Mouse (Mus musculus) urinary bladder, postnatal 14 days (tissue): ENCODE measurements around the gene Casq2.

Source experiments
- DNase-seq: peaks from one replicate; pipeline ENCODE4 v3.0.0; 2021; ENCODE audit warnings: low spot score

Casq2 gene

DNA sequence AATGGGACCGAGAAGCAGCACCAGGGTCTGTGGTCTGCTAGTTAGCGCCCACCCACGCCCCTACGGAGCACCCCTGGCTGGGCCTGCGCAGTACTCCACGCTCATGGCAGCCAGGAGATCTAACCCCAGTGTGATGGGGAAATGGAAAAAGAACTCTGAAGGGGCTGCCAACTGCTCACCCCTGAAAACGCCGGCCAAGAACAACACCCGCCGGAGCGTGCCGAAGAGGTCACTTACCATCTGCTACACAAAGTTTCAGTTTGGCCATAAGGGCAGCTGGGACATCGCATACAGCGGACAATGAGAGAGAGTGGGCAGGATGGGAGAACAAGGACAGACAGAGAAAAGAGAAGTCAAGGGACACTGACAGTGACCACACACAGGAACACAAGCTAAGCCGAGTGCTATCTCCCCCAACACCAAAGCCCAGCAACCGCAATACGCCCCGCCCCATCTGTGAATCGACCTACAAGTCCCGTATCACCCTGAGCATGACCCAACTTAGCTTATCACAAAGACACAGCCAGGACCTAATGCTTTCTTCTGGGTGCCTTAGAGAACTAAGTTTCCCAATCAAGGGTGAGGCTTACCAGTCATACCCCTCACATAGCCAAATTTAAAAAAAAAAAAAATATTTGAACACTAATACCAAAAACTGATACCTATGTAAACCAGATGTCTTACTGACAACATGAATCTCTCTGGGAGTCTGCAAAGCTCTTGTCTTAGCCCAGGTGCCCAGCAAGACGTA is 79.5 kb downstream of the Casq2 start:
- no peak for DNase-seq

DNA sequence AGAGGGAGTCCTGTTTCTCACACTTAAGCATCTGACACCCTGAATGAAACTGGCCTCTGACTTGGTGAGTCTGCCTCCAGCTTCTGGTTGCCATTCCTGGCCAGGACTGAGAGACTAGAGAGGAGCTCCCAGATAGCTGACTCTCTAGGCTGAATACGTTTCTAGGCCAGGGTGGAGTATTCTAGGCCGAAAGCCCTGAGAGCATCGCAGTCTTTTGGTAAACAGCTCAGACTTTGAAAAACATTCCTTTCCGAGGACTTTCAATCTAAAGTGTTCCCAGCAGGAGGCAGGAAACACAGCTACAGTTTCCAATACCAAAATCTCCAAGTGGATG is 80.0 kb downstream of the Casq2 start:
- DNase-seq = no peak

DNA sequence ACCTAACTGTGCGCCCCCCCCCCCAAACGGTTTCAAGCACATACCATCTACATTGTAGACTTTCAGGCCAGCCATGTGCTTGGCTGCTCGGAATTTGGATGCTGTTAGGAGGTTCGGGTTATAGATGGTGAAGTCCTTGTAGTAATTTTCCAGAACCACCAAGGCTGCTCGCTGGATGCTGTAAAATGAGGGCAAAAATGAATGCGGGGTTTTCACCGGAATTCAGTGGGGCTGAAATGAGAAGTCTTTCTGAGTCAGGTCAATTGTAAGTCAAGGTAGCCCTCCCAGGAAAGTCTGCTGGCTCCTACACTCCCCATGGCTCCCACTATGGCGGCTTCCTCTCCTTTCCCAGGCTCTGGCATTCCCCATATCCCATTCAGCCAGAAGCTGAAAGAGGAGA is 80.6 kb downstream of the Casq2 start:
- no peak for DNase-seq

DNA sequence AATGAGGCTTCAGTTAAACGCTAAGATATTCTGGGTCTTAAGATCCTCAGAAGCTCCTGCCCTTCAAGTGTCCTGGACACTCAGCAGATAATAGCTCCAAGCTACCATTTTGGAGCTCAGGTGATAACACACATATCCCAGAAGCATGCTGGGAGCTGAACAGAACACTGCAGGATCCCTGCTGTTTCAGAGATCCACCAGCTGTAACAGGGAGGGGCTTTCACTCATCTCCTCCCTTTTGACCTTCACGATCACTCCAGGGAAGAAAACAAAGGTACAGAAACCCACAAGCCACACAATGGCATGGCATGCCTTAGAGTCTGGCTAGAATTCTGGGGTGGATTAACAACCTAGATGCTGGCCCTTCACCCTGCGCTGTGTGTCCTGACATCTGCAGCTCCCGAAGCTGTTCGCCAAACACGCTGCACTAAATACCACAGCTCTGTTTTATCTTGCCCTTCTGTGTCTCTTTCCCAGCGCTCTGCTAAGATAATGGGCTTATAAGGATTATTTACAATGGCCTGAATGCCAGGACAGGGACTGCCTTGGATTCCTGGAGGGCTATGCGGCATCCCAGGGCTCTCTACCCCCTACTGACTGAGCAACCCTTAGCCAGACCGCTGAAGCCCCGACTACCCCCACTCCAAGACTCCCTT is 81.5 kb downstream of the Casq2 start:
- DNase-seq = no peak

DNA sequence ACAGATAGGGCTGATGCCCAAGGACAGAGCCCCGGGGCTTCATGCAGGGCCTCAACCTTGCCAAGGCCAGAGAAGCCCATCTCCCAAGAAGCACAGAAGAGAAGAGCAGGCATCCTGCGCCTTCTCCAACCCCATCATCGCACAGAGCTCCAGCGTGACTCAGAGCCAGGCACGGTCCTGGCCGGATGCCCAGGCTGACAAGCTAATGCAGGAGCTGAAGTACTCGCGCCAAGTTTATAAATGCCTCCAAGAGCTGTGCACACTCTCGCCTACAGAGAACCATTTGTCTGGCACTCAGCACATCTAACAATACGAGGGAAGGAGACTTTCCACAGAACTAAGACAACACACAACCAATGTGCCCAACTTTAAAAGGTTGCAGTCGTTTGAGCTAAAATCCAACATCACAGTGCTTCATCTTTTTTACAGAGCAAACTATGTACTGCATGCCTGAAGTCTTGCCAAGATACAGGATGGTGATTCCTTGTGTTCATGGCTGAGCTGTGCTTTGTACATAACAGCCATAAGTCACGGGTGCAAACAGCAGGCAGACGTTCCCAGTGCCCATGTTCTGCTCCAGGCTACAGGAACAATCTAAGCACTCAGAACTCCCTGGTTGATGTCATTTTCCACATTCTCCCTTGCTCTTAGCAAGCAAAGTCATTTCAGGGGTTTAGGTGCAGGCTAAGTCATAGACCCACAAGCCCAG is 83.1 kb downstream of the Casq2 start:
- DNase-seq = peak; percentile 96

DNA sequence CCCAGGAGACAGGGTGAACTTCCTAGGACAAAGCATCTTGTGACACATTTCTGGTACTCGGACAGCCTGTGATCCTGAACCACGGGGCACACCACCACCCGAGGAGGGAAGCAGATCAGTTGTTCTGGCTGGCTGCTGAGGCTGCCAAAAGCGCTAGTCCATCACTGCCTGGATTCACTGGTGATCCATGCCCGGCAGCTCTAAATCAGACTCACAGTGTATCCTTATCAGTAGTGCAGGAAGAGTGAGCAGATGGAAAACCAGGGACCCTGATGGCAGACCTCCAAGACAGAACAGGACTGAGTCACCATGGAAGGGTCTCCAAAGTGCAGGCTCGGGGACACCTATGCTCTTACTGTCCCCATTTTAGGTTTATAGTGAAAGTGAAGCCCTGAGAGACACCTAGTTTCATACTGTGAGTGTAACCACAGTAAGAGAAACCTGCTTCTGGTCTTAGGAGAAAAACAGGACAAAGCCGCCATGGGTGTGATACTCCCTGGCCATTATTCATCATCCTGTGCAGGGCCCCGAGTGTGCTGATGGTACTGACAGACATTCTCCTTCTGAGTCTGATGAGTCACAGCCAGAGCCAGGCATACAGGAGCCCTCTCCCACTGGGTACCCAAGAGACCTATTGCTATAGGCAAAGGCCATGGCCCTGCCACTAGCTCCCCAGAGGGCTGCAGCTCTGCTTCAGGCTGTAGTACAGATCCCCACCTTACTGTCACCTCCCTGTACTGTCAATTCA is 88.1 kb downstream of the Casq2 start:
- DNase-seq = no peak

DNA sequence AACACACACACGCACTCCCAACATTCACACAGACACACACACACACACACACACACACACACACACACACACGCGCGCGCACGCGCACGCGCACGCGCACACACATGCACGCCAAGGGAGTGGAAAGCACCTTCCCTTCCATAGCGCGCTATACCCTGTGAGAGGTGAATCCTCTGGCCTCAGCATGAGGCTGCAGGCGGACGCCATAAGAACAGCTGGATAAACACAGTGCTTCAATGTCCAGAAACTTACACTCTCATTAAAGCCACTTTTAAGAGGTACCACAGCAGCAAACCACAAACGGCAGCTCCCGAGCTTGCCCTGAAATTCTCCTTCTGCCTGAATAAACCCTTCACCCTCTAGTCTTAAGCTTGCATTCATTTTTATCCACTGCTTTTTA is 89.5 kb downstream of the Casq2 start:
- no peak for DNase-seq

DNA sequence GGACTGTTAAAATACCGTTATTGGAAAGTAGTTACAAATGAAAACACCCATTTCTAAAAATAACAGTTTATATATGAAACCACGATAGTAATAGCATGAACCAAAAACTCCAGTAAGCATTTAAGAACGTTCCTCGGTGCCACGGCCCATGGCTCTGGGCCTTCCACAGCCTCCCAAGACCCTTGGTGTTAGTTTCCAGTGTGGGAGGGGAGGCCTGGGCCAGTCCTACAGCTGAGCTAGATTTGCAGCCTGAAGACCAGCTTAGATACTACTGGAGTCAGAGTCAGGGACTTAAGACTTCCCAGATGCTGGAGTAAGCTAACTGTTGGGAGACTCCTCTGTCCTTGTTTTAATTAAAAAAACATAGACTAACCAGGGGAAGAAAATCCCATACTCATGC is 89.9 kb downstream of the Casq2 start:
- no peak for DNase-seq

DNA sequence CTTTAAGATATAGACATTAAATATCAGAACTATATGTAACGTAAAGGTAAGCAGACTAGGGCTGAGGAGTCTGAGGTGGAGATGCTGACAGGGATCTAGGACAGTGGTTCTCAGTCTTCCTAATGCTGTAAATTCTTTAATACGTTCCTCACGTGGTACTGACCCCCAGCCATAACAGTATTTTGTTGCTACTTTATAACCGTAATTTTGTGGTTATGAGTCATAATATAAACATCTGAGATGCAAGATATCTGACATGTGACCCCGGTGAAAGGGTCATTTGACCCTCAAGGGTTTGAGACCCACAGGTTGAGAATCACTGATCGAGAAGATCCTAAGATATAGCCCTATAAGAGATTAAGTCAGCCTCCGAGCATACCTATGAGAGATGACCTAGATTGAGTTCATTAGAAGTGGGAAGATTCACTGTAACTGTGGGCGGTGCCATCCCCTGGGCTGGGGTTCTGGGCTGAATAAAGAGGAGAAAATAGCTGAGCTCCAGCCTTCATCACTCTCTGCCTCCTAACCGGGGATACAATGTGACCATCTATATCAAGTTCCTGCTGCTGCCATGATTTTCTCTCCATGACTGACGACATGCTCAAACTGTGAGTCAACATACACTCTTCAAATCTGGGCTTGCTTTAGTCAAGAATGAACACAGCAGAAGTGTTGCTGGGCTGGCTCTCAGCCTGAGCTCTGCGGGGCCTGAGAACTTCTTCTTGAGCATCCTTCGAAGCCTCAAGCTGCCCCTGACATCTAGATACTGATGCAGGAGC is 91.8 kb downstream of the Casq2 start:
- DNase-seq = no peak

DNA sequence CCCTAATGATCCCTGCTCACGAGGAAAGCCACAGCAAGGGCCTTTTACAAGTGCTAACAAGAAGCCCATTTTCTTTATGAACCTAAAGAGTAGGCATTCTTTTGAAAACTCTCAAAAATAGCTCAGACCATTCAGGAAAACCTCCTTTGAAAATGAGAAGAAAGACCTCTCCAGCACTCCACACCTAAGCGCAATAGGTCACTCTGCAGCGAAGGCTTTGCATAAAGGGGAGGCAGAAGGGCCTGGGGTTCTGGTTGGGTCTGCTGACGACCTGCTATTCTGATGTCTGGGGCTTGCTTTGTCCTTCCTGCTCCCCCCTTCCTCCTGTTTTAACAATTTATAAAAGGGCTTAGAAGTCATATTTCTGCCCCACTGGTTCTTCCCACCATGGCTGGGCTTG is 93.7 kb downstream of the Casq2 start:
- DNase-seq = no peak

DNA sequence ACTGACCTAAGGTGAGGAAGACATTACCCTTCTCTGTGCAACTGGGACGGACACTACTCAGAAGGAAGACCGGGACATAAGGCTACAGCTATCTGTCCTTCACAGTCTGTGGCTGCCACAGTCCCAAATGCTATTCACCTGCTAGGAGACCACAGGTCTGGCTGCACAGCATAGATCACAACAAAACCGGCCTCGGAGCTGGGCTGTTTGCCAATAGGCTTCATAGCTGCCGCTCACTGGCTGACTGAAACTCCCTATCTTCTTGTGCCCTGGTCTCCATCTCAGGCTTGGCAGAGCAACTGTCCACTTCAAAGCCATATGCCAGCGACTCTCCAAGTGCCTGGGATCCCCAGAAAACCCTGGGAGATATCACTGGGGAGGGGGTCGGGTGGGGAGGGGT is 94.5 kb downstream of the Casq2 start:
- no peak for DNase-seq

DNA sequence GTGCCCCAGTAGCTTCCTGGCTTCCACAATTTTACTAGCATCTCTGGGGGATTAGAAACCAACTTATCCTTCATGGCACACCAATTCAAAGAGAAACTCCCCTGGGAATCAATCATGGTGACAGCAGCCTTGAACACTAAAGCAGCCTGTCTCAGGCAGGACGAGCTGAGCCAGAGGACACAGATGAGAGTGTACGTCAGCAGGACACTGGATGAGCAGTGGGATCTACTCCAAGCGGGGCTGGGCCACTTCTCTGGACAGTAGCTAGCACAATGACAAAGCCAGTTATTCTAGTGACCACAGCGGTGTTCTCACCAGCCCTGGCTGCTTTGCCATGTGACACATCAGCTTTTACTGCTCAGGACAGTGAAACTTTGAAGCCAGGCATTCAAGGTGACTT is 95.0 kb downstream of the Casq2 start:
- DNase-seq = no peak

DNA sequence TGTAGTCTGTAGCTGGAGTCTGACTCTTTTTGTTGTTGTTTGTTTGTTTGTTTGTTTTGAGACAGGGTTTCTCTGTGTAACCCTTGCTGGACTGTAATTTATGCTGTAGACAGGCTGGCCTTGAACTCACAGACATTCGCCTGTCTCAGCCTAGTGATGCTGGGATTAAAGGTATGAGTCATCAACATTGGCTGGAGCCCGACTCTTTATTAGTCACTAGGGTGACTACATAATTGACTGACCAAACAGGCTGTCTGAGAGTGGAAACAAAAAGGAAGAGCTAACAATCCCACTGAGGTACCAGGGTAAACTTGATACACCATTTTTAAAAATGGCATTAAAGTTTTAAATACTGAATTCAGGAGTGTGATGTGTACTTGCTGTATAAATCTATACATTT is 96.4 kb downstream of the Casq2 start:
- DNase-seq = no peak

DNA sequence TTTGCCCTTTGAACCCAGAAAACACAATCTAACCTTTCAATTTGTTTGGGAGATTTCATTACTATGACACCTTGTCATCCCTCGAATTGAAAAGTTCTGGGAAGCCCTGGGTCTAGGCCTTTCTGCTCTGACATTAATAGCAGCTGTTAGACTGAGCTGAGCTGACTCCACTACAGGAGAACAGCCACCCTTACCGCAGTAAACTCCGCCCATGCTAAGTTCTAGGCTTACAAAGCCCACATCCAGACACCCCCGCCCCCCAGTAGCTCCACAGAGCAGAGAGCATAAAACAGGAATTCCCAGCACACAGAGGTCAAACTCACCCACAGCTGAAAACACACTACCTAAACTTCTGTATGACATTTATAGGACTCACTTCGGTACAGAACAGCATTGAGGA is 98.5 kb downstream of the Casq2 start:
- DNase-seq = no peak

DNA sequence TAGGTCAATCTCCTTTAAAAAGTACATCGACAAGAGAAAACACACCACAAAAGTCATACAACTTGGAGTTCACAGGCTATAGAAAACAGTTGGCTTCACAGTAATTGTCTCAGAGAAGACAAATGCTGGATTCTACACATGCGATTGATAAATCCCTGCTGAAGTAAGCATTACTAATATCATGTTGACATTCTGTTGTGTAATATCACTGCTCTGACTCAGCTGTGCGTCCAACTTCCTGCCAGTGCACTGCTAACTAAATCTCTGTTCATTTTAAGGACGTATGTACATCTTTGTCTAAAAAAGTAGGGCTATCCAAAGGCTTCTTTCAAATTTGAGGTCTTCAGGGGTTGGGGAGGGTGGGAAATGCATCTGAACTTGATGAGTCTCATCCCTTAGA is 101.2 kb downstream of the Casq2 start:
- DNase-seq = no peak

DNA sequence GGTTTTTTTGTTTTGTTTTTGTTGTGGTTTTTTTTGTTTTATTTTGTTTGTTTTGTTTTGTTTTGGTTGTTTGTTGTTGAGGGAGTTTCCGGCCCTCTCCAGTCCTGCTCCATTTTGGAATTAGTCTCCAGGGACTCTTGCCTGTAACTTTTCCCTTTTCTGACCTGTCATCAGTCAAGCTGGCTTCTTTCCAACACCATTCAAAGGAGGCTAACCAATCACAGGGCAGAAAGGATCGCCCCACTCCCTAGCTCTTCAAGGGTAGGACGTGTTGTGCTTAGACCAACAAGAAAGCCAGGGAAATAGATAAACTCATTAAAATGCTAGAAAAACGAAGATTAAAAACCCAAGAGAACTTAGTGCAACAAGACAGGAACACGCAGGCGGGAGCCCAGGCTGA is 102.8 kb downstream of the Casq2 start:
- no peak for DNase-seq

DNA sequence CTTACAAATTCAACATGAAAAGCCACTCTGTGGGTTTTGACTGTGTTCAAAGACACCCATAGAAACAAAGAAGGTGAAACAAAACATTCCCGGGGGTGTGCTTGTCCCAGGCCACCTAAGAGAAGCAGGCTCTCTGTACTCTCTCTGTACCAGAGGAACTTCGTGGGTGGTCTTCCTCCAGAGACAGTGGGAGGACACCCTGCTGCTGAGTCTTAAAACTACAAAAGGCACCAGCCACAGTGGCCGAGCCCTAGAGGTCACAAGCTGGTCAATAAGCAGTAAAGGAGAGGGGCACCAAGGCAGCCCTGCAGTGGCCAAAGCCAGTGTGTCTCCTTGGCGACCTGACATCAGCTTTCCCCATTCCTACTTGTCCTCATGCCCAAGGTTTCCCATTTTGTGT is 103.8 kb downstream of the Casq2 start:
- DNase-seq = no peak

DNA sequence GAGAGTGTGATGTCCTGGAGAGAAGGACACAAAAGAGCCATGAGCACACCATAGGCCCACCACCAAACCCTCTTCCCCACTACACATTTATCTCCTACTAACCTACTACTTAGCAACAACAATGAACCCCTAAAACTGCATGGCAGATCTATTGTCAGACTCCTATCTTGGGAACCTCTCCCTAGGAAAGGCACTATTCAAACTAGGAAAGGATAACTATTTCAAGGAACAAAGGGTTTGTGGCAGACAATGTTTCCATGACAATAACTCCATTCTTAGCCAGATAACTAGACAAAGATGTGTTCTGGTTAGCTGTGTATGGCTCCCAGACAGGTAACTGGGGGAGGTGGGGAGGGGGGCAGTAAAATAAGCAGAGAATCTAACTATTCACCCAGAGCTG is 104.4 kb downstream of the Casq2 start:
- DNase-seq = no peak

DNA sequence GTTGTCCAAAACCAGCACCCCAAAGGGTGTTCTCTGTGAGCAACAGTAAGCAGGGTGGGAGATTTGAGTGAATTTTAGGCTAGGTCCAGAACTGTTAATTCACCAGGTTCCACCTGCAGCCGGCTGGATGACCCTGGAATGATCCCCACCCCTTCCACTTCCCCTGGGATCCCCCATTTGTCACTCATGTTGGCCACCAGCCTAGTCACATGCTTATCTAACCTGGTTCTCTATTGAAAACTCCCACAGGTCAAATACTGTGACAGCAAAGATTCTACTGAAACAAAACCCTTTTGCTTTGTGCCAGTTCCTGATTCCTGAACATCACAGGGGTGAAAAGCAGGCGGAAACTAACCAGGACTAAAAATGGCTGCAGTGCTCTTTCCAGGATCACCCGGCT is 105.4 kb downstream of the Casq2 start:
- no peak for DNase-seq

DNA sequence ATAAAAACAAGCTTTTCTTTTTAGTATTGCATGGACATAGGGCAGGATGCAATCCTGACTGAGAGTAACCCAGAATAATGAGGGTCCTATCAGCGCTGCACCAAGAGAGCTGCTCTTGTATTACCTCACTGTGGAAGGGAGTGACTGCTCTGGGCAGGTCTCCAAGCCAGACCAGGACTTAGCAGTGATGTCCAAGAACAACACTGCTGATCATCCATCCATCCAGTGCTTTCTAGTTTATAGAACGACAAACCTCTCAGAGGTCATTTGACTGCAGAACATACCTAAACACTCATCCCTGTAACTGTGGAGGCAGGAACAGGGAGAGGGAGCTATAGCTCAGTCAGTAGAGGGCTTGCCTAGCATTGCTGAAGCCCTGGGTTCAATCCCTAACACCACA is 106.4 kb downstream of the Casq2 start:
- peak; percentile 58 for DNase-seq

DNA sequence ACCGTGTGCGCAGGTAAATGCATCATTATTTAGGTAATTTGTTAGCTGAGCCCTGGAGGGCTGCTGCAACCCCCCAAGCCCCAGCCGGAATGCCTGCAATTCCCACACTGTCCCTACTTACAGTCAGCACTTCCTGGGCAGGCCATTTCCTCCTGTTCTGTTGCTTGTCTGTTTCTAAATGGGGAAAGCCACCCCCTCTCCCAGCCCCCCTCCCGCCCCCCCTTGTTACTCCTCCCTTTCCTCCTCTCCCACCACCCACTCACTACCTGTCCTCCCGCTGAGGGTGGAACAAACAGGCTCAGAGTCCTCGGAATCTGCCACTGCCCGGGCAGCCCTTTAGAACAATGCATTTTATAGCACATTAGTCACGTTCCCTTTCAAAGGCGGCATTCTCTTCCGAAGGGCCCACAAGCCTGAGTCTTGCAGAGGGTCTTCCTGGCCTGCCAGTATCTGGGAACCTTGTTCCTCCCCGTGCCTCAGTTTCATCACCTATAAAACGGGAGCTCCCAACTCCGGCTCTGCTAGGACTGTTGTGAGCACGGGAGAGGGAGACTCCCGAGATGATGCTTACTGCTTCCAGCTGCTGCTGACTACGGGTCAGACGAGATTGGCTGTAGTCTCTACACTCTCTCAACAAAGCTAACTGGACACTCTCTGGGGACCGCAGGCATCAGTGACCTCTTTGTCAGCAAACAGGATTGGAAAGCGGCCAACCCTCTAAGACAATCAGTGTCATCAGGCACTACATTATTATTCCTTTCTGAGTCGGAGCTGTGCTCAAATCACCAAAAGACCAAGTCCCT is 107.5 kb downstream of the Casq2 start:
- no peak for DNase-seq
